Mouse (Mus musculus): Measurements from ENCODE around the gene Gabrb3.
A peak's percentile ranks its signal among the peaks of the same experiment; 100 is the strongest.

The Gabrb3 gene

GRCm38 (mm10) chr7:57532676-57533075 is 113.2 kb downstream of the Gabrb3 start:
- no peak for DNase-seq

GRCm38 (mm10) chr7:57538565-57538964 is 119.1 kb downstream of the Gabrb3 start:
- DNase-seq = peak; percentile 49 to 54

- DNase-seq = no peak
These were observed 141.4 kb downstream of the Gabrb3 start for GRCm38 (mm10) chr7:57560732-57561436.

GRCm38 (mm10) chr7:57564403-57564802 is 144.9 kb downstream of the Gabrb3 start:
- DNase-seq = no peak

GRCm38 (mm10) chr7:57590451-57591248 is 171.2 kb downstream of the Gabrb3 start:
- DNase-seq = peak; percentile 95 to 96

GRCm38 (mm10) chr7:57591249-57591577 is 171.7 kb downstream of the Gabrb3 start:
- DNase-seq = no peak

GRCm38 (mm10) chr7:57591578-57592431 is 172.3 kb downstream of the Gabrb3 start:
- DNase-seq = peak; percentile 70 to 71

GRCm38 (mm10) chr7:57597341-57597740 is 177.8 kb downstream of the Gabrb3 start:
- no peak for DNase-seq

- no peak for DNase-seq
These were observed 199.2 kb downstream of the Gabrb3 start for GRCm38 (mm10) chr7:57618697-57619096.

- peak in 1 of 2 experiments; percentile 20 for DNase-seq
These were observed 200.5 kb downstream of the Gabrb3 start for GRCm38 (mm10) chr7:57620036-57620435.

- DNase-seq = no peak
These were observed 204.2 kb downstream of the Gabrb3 start for GRCm38 (mm10) chr7:57623718-57624117.

GRCm38 (mm10) chr7:57635026-57635425 is 215.5 kb downstream of the Gabrb3 start:
- DNase-seq = no peak

GRCm38 (mm10) chr7:57635687-57636086 is 216.2 kb downstream of the Gabrb3 start:
- DNase-seq = no peak

GRCm38 (mm10) chr7:57640796-57641195 is 221.3 kb downstream of the Gabrb3 start:
- no peak for DNase-seq

GRCm38 (mm10) chr7:57647345-57647744 is 227.9 kb downstream of the Gabrb3 start:
- no peak for DNase-seq

GRCm38 (mm10) chr7:57648136-57648755 is 228.8 kb downstream of the Gabrb3 start:
- DNase-seq = peak; percentile 71 to 75

- no peak for DNase-seq
These were observed 257.9 kb downstream of the Gabrb3 start for GRCm38 (mm10) chr7:57677352-57677751.

GRCm38 (mm10) chr7:57689836-57690235 is 270.3 kb downstream of the Gabrb3 start:
- no peak for DNase-seq

GRCm38 (mm10) chr7:57700370-57700769 is 280.9 kb downstream of the Gabrb3 start:
- DNase-seq = no peak

GRCm38 (mm10) chr7:57701046-57701445 is 281.6 kb downstream of the Gabrb3 start:
- DNase-seq = peak; percentile 28 to 45

- peak; percentile 30 to 55 for DNase-seq
These were observed 284.1 kb downstream of the Gabrb3 start for GRCm38 (mm10) chr7:57703580-57703979.

GRCm38 (mm10) chr7:57706092-57706491 is 286.6 kb downstream of the Gabrb3 start:
- no peak for DNase-seq

All from cerebellum, postnatal 10 days (tissue).